Mouse (Mus musculus): ENCODE measurements at regions not wholly inside any gene's neighbourhood (a gene's known extent, or its start where the extent isn't known, plus 50 kb on each side); places are given as distances from the start of the nearest gene placed in this dataset.

GRCm38 (mm10) chr19:26258677-26259076, 346.2 kb upstream of the Smarca2 start:
- no peak for DNase-seq (ENCODE audit: low read depth)

- no peak for DNase-seq (ENCODE audit: low read depth)
Observed at GRCm38 (mm10) chr19:26261530-26261929, 343.3 kb upstream of the Smarca2 start.

GRCm38 (mm10) chr19:26296360-26296759, 308.5 kb upstream of the Smarca2 start:
- DNase-seq (ENCODE audit: low read depth): no peak

- DNase-seq (ENCODE audit: low read depth): no peak
Observed at GRCm38 (mm10) chr19:26308477-26309135, 296.2 kb upstream of the Smarca2 start.

GRCm38 (mm10) chr19:26318977-26319376, 285.9 kb upstream of the Smarca2 start:
- DNase-seq (ENCODE audit: low read depth): no peak

GRCm38 (mm10) chr19:26323682-26324081, 281.2 kb upstream of the Smarca2 start:
- DNase-seq (ENCODE audit: low read depth): no peak

DNA sequence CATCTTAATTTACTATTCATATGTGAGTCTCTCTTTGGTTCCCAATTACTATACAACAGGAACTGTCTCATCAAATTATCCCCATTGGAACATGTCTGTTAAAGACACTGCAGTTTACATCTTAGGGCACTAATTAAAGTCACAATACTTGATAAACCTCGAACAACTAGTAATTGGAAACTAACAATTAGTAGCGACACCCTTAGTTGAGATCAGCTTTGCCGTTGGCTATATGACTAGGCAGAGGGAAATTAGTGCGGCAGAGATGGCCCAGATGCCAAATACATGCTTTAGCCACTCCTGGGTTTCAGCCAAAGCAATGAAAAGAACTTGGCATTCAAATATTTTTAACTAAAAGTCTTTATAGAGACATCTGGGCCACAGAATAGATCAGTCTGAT, 265.7 kb upstream of the Smarca2 start:
- DNase-seq (ENCODE audit: low read depth): no peak

- DNase-seq (ENCODE audit: low read depth): no peak
Observed at GRCm38 (mm10) chr19:26340155-26340554, 264.7 kb upstream of the Smarca2 start.

DNA sequence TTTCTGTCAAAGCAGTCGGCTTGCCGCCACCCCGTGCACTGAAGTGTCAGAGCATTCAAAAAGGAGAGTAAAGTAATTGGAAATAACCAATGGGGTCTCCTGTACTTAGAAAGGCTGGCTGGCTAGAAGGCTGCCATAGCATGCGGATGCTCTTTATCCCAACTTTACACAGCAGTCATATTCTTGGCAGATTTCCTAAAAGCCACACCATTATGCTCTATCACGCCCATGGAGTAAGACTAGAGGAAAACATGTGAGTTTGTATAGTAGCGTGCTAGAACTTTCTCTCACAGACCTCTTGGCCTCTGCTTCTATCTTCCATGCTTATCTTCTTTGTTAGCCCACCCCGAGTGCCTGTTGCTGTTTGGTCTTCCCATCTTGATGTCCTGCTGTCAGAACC, 249.8 kb upstream of the Smarca2 start:
- no peak for DNase-seq (ENCODE audit: low read depth)

- DNase-seq (ENCODE audit: low read depth): no peak
Observed at GRCm38 (mm10) chr19:26383961-26384381, 220.9 kb upstream of the Smarca2 start.

- no peak for DNase-seq (ENCODE audit: low read depth)
Observed at GRCm38 (mm10) chr19:26386075-26386474, 218.8 kb upstream of the Smarca2 start.

DNA sequence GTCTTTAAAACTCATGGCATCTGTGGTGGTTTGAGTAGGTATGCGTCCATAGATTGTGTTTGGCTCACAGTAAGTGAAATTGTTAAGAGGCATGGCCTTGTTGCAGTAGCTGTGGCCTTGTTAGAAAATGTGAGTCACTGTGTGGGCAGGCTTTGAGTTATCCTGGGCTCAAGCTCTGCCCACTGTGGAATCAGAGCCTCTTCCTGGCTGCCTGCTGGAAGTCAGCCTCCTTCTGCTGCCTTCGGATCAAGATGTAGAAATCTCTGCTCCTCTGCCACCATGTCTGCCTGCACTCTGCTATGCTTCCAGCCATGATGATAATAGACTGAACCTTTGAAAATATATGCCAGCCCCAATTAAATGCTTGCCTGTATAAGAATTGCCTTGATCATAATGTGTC, 192.2 kb upstream of the Smarca2 start:
- DNase-seq (ENCODE audit: low read depth): no peak

- DNase-seq (ENCODE audit: low read depth): no peak
Observed at GRCm38 (mm10) chr19:26414476-26415024, 190.3 kb upstream of the Smarca2 start.

GRCm38 (mm10) chr19:26419781-26420180, 185.1 kb upstream of the Smarca2 start:
- DNase-seq (ENCODE audit: low read depth): no peak

GRCm38 (mm10) chr19:26439163-26439562, 165.7 kb upstream of the Smarca2 start:
- DNase-seq (ENCODE audit: low read depth): no peak

DNA sequence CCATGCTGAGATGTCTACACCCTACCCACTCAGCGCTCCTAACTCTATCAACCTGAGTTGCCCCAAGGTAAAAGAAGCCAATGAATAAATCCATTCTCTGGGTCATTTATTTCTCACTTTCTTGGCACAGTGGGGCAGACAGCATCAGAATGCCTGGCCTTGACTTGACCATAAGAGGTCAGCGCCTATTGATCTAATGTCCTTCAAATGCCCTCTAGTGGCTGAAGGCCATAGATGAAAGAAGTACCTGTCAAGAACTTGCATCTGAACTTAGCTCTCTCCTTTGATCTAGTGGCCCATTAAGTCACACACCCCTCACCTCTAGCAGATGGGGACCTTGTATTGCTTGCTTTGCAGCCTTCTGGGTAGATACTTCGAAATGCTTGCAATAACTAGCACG, 159.5 kb upstream of the Smarca2 start:
- DNase-seq (ENCODE audit: low read depth): no peak

GRCm38 (mm10) chr19:26447427-26448023, 157.3 kb upstream of the Smarca2 start:
- no peak for DNase-seq (ENCODE audit: low read depth)

DNA sequence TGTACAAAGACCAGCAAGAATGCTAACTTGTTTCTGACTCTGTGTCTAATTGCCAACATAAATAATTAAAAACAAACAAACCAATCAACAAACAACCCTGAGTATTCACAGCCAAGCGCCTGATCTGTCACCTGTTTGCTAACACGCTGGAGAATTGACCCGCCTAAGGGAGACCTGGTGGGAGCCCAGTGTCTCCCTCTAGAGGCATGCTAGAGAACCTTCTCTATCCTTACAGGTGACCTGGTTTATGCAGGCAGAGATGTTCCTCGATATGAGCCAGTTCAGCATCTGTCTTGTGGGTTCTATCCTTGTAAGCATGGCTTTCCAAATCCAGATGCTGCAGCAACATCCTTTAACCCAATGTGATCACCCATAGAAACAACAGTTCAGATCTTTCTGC, 143.1 kb upstream of the Smarca2 start:
- no peak for DNase-seq (ENCODE audit: low read depth)

DNA sequence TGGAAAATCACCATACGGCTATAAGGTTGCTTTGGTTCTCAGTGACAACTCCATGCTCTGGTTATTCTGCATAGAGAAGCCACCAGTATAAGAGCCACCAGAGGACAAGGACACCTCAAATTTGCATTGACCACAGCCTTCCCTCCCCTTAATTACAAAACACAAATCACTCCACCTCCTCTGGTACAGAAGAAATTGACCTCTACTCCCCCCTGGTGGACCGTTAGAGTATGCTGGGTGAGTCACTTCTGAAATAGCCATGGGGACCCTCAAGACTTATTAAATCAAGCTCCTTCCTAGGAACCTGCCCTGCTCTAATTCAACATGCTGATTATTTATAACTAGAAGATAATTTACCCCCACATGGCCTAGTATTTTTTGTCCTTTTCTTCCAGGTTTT, 139.6 kb upstream of the Smarca2 start:
- no peak for DNase-seq (ENCODE audit: low read depth)

GRCm38 (mm10) chr19:26466244-26466643, 138.6 kb upstream of the Smarca2 start:
- no peak for DNase-seq (ENCODE audit: low read depth)

- DNase-seq (ENCODE audit: low read depth): no peak
Observed at GRCm38 (mm10) chr19:26467179-26467651, 137.6 kb upstream of the Smarca2 start.

GRCm38 (mm10) chr19:26472659-26473058, 132.2 kb upstream of the Smarca2 start:
- no peak for DNase-seq (ENCODE audit: low read depth)

GRCm38 (mm10) chr19:26473211-26473610, 131.6 kb upstream of the Smarca2 start:
- no peak for DNase-seq (ENCODE audit: low read depth)

DNA sequence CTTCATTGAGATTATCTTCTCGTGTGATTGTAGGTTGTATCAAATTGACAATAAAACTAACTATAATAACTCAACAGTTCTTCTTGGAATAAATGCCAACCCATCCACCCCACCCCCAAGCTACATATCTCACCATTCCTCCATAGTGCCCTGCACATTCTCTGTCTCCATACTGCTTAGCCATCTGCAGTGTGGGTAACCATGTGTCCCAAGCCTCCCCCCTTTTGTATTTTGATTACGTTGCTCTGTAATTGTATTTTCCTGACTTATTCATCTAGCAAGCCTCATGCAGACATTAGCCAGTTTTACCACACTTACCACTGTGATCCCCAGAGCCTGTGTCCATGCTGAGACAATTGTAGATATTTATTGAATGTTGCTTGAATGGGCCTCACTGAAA, 129.7 kb upstream of the Smarca2 start:
- DNase-seq (ENCODE audit: low read depth): no peak

Measured in naive thymus-derived CD4-positive, alpha-beta T cell, adult 2 months (primary cell).